Mouse (Mus musculus) testis, postnatal 10 days (tissue): ENCODE results near the gene Mmp28.

Experiments
- DNase-seq: peaks from one replicate; pipeline ENCODE4 v3.0.0; 2021; ENCODE audit warnings: low spot score

Mmp28 gene

DNA sequence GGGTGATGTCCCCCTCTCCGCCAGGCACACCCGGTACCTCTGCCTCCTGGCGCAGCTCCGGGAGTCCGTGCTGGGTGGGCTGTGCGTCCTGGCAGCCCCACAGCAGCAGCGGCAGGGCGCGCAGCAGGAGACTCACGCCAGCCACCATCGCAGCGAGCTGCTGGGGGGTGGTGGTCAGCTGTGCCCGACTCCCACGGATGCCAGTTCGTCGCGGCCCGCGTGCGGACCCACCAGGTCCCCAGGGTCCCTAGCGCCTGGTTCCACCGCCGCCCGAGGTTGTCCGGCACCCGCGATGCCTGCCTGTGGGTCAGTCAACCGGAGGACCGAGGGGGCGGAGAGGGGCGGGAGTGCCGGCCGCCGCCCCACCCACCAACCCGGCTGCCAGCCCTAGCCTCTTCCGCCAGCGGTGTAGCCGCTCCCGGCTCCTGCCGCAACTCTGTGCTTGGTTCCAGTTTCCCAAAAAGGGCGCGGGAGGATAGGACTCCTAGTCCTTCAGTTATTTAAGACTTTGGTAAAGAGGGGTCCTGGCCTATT lies at the start of gene Mmp28:
Gene Mmp28, minus strand, starts transcription at position 361 of the 534 bp plus-strand sequence.
- DNase-seq: peak; percentile 69

GRCm38 (mm10) chr11:83509521-83509920 lies 46.6 kb upstream of the Mmp28 start:
- no peak for DNase-seq

- no peak for DNase-seq
Observed at GRCm38 (mm10) chr11:83504308-83504707, 41.4 kb upstream of the Mmp28 start.

DNA sequence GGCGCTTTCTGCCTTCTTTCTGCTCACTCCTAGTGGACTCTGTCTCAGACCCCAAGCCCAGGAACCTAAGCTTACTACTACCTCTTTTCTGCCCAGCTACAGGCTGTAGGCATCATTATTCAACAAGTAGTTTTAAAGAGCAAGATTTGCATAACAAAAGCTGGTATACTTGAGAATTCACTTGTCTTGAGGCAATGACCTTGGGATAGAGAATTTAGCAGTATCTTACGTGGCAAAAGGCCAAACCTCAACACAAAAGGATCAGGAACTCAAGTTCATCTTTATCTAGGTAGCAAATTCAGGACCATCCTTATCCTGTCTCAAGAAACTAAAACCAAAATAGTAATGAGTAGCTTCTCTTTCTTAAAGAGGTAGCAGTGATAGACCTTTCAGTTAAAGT lies 32.7 kb upstream of the Mmp28 start:
- DNase-seq: no peak

GRCm38 (mm10) chr11:83491488-83491887 lies 28.6 kb upstream of the Mmp28 start:
- DNase-seq: no peak

- no peak for DNase-seq
Observed at GRCm38 (mm10) chr11:83473235-83474016, 10.6 kb upstream of the Mmp28 start.

- DNase-seq: peak; percentile 98
Observed at GRCm38 (mm10) chr11:83472324-83473234, 9.7 kb upstream of the Mmp28 start, which contains the start of gene Taf15. Taf15 (plus strand) TSS chr11:83473086.

GRCm38 (mm10) chr11:83471766-83472165 lies 8.9 kb upstream of the Mmp28 start:
- no peak for DNase-seq

GRCm38 (mm10) chr11:83468765-83469164 lies 5.9 kb upstream of the Mmp28 start:
- DNase-seq: no peak

GRCm38 (mm10) chr11:83467120-83467652 lies 4.3 kb upstream of the Mmp28 start:
- peak; percentile 70 for DNase-seq

DNA sequence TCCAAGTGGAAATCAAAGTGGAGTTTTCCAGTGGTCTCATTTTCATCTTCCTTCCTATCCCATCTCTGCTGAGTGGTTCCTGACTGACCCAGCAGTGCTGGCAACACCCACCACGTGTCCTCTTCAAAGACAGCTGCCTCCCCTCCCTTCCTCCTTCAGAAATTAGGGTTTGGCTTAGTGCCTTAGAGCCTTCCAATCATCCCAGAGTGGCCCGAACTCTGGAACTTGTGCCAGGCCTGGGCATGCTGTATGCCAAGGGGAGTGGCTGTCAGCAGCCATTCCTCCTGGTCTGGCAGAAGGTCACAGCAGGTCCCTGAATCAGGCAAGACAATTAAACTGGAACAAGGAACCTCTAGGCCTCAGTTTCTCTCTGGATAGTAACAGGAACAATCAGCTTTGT lies 3.1 kb upstream of the Mmp28 start:
- no peak for DNase-seq

DNA sequence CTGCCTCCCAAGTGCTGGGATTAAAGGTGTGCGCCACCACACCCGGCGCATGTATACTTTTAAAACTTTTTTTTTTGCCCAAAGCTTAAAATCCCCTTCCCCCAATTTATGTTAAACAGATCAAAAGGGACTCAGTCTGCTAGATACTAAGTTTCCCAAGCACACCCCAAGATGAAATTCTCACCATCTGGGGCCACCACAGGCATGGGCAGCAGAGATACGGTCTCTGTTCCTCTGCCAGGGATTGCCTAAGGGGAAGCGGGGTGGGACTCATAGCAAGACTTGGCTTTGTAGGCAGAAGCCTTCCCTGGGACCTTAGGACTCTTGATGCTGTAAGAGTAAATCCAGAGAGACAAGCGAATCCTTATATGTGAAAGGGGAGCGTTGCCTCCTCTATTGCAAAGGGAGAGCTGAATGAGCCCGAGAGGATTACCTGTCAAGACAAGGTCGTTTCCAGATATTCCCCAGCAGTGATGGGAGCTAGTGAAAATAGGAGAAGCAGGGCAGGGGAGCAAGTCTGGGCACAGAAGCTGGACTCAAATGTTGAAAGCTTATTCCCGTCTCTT lies 1.3 kb downstream of the Mmp28 start:
- peak; percentile 21 for DNase-seq

DNA sequence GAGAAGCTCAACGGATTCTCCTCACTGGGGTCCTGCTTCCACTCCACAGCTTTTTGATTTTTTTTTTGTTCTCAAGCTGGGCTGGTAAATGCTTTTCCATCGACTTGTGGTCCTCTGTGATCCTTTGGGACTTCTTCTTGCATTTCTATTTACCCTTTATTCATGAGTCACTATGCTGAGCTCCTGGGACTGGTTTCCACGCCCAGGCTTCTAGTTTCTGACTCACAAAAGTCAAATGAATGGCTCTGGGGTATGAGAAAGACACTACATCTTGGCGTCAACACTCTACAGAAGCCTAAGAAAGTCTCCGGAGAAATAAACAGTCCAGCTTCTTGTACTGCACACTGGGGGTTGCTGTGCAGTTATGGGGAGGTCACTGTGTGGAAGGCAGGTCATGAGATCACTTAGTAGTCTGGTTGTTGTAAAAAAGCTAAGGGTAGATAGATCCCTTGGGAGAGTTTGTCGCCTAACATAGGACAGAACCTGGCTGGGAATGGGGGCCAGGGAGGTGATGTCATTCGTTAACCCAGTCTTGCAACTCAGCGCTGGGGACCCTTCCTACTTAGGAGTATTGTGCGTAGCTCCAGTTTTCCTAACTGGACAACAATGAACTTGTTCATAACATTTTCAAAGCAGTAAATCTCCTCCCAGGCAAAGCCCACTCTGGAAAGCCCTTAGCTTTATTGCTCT lies 4.8 kb downstream of the Mmp28 start:
- no peak for DNase-seq

- no peak for DNase-seq
Observed at GRCm38 (mm10) chr11:83457257-83457656, 5.6 kb downstream of the Mmp28 start.

DNA sequence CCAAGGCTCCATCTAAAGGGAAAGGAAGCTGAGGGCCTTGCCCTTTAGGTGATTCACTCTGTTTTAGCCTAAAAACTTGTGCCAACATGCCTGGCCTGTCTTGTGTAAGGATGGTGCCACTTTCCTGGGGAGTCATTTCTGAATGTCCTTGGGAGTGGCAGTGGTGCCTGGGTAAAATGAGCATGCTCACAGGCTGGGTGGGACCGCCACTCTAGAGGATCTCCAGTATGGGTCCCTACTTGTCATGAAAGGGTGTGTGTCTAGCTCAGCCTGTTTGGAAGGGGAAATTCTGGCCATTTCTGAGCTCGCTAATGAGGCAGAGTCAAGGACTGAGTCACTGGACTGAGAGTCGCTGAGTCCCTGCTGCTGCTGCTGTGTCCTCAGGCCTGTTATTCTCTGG lies 7.3 kb downstream of the Mmp28 start:
- DNase-seq: no peak

DNA sequence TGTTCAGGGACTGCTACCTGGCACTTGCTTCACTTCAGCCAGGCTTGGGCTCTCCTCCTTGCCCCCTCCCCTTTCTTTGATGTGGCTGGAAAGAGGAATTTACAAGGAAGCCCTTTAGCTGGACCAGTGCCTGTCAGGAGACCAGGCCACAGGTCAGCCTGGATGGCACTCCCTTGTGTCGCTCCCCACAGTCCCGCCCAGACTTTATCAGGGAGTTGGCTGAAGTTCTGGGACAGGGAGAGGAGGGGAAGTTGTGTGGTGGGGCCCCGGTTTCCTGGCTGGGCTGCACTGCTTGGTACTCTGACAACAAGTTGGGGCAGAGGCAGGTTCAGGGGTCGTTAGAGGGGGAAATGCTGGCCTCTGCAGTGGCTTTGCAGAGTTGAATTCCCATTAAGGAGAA lies 8.3 kb downstream of the Mmp28 start:
- no peak for DNase-seq

DNA sequence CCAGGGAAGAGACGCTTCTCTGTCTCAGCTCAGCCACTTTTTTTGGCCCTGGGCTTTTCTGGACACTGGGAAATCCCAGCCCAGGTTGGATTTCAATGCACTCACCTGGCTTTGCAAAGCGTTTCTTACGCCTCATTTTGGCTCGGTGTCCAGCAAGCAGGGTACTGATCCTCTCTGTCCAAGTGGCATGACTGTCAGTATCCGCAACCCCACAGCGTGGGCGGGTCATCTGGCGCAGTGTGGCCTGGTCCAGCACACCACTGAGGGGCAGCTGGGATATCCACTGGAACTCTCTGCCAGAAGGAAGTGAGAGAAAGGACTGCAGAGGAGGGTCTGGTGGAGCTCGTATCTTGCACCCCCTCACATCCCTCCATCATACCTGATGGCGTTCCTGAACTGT lies 11.6 kb downstream of the Mmp28 start:
- DNase-seq: no peak

DNA sequence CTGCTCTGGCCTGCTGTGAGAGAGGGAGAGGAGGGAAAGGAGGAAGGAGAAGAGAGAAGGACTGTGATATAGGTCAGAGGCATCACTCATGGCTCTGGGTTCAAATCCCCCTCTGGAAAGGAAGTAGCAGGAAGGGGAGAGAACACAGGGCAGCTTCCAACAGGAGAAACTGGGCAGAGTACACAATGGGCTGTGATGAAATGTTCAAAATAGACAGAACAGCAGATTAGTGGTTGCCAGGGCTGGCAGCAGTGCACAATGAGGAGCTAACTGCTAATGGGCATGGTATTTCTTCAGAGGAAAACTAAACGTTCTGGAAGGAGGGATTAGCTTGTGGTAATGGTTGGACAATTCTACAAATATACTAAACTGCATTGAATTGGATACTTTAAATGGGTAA lies 12.3 kb downstream of the Mmp28 start:
- no peak for DNase-seq

DNA sequence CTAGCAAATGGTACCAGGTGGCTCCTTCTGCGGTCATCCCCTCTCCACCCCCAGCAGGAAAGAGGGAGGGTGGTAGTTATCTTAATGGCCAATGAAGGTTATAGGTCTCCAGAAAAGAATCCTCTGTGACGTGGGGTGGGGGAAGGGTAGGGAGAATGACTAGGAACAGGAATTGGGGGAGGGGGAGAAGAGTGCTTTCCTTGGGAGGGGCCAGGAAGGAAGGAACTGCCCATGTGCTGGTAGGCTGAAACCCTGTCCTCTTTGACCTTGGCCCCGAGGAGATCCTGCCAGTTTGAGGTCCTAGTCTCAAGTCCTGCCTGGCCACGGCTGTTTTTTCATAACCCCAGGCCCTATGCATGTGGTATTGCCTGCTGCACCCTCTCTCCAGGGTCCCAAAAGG lies 13.6 kb downstream of the Mmp28 start:
- no peak for DNase-seq

DNA sequence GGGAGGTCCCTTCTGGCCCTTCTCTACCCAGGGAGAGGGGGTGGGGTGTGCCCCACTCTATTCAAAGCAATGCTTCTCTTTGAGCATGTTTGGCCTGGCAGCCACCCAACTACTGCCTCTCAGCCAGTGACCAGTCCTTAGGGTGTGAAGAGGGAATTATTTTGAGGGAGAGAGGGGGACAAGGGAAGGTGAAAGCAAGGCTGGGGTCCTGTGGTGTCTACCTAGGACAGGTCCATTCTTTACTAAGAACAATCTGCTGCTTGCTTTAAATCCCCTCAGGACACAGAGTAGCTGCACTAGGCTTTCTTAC lies 14.0 kb downstream of the Mmp28 start:
- peak; percentile 72 for DNase-seq

DNA sequence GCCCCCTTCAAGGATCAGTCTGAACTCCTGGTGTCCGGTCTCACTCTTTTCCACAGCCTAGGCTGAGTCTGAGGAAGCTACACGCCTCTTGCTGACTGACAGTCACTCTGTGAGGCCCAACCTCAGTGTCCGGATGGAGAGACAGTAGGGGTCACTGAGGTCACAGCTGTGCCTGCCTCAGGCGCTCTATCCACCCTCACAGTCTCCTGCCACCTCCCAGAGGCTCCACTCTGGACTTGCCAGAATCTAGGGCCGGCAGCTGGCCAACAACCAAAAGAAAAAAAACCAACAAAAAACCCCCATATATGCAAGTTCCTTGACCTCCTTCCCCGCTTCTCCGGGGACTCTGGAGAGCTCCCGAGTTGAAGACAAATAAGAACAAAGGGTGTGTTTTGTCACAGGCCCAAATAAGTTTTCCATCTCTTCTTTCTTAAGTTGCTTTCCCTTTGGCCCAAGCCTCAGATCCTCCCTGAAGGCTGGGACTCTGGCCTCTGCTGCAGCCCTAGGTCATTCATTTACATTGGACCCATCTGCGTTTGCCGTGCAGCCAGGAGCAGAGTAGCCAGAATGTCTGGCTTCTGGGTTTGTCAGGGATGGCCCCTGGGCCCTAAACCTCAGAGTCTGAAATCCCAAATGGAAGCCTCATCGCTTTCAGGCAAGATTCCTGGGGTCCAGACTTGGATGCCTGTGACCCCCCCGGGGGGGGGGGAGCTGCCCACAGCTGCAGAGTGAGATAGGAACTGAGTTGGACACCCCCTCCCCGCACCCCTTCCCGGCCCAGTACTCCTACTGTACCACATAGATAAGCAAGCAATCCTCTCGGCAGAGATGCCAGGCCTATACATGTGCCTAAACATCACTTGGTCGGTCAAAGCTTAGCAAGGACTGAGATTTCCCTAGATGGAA lies 14.6 kb downstream of the Mmp28 start:
- peak; percentile 57 for DNase-seq
